In genomic region chr5:151027171-151027570, GRCm38 (mm10) we compare ENCODE assay signal across 11 mouse cellular contexts.
DNase-seq lines count a peak whose midpoint lies in the region; ATAC-seq lines count a peak whose summit lies in the region.
"Had no signal": no experiment of that assay in that cellular context is flagged by ENCODE, and none has a peak within 500 bp of the region (broad histone marks: within the 10 kb centered on the region; RNA-seq: fewer than 3 reads in every experiment).

No protein-coding gene starts in this region.

- 20% methylated on average over 7 of the region's 7 CpGs for WGBS in forebrain, embryonic 13.5 days

- H3K36me3 ChIP-seq in forebrain, embryonic 13.5 days (ENCODE audit: poor library complexity, severe bottlenecking): no peaks in the 10 kb centered on the region
- H3K36me3 ChIP-seq: stomach, embryonic 15.5 days had no signal

- no peaks in the 10 kb centered on the region for H3K27me3 ChIP-seq in forebrain, embryonic 13.5 days
- H3K27me3 ChIP-seq: stomach, embryonic 15.5 days had no signal

- peaks cover 36% of the 10 kb centered on the region for H3K4me1 ChIP-seq in forebrain, embryonic 13.5 days

- no peak overlapping the region for H3K4me3 ChIP-seq in forebrain, embryonic 13.5 days
- H3K4me3 ChIP-seq: stomach, embryonic 15.5 days had no signal

- H3K9ac ChIP-seq in forebrain, embryonic 13.5 days: no peak overlapping the region
- H3K9ac ChIP-seq: stomach, embryonic 15.5 days had no signal

- H3K9me3 ChIP-seq in forebrain, embryonic 13.5 days (replicated peaks): no peaks in the 10 kb centered on the region
- H3K9me3 ChIP-seq: stomach, embryonic 15.5 days had no signal

- no peak overlapping the region for H3K4me2 ChIP-seq in forebrain, embryonic 13.5 days
- H3K4me2 ChIP-seq: stomach, embryonic 15.5 days had no signal

- ATAC-seq in forebrain, embryonic 13.5 days: peak; percentile 90

- DNase-seq in cerebellum, adult 11-12 months: peak; percentile 45
- no peak for DNase-seq in cerebellum, adult 11 months
- DNase-seq in cerebellum, adult 8-10 months: peak; percentile 8
- peak; percentile 35 to 49 for DNase-seq in layer of hippocampus, postnatal 36 days
- DNase-seq in c-Kit-positive CD71-positive TER-119-positive erythroid progenitor cells, embryonic 14.5 days (ENCODE audit: low spot score): no peak
- no peak for DNase-seq in heart, postnatal 10 days
- DNase-seq in right cerebral cortex, postnatal 4 days: no peak
- DNase-seq: adrenal gland, postnatal 25 days; lung, postnatal 14 days had no signal

- peak overlapping the region; percentile 80 for H3K27ac ChIP-seq in forebrain, embryonic 13.5 days
- H3K27ac ChIP-seq: stomach, embryonic 15.5 days had no signal

- intact Hi-C loops in heart, postnatal 10 days (cut with DNase I): no loop called here

Comparison
In these comparisons a context has a peak if more than half of its experiments do, and no peak if none do; other contexts are left out.
1. DNase-seq: peak in cerebellum, adult 11-12 months (single experiment), cerebellum, adult 8-10 months (single experiment) and layer of hippocampus, postnatal 36 days (2 of 2); none in cerebellum, adult 11 months (single experiment), c-Kit-positive CD71-positive TER-119-positive erythroid progenitor cells, embryonic 14.5 days (single experiment), heart, postnatal 10 days (0 of 2) and right cerebral cortex, postnatal 4 days (single experiment).